Mouse (Mus musculus): Measurements from ENCODE around the gene Dcst2.

The Dcst2 gene

DNA sequence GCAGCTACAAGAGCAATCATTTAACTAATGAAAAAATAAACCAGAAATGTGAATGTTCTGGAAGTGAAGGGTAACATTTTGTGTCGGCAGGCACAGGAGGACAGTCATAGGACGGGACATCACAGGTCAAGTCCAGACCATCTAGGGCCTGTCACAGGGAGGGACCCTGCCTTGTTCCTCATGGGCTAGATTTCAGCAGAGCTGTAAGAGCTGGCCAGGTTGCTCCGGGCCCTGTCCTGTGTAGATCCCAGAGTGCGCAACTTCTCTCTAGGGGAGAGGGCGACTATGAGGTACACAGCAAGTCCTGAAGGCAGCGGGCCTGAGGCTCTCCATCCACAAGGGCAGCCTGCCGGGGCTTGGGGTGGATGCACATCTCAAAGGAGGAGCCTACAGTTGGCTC lies at the start of gene Dcst2:
Gene Dcst2 (plus strand): TSS at position 301 of the 400 bp plus-strand sequence.
- DNase-seq (ENCODE audit: low read depth, low spot score): no peak

DNA sequence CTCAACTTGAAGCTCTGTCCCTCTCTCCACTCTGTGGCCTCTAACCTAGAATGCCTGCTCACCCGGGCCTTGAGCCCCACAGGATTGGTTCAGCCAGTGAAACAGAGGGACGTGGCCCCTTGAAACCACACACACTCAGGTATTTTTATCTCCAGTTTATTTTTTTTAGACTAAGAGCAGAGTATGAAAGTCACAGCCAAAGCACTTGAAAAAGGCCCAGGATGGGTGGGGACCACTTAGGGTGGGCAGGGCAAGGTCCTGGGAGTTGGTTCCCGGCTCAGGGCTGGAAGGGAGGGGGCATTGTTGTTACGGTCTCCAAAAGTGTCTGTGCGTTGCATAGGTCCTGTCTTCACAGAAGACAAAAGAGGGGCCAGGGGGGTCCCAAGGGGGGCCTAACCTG lies 47.4 kb upstream of the Dcst2 start:
- no peak for DNase-seq (ENCODE audit: low read depth, low spot score)

DNA sequence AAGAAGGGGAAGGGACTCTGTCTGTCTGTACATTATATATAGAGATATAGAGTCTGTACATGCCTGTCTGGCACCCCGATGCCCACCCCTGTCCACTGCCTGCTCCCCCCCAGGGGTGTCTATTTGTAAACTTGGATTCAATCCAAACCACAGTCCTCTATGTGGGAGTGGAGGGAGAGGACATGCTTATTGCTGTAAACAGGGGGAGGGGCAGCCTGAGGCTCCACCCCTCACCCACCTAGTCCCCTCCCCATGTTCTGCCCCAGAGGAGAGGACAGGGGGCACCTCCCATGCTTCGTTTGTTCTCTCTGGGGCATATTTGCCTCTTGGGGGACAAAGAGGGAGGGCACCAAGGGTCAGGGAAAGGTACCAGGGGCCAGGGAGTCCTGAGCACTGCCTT lies 47.0 kb upstream of the Dcst2 start:
- no peak for DNase-seq (ENCODE audit: low read depth, low spot score)

DNA sequence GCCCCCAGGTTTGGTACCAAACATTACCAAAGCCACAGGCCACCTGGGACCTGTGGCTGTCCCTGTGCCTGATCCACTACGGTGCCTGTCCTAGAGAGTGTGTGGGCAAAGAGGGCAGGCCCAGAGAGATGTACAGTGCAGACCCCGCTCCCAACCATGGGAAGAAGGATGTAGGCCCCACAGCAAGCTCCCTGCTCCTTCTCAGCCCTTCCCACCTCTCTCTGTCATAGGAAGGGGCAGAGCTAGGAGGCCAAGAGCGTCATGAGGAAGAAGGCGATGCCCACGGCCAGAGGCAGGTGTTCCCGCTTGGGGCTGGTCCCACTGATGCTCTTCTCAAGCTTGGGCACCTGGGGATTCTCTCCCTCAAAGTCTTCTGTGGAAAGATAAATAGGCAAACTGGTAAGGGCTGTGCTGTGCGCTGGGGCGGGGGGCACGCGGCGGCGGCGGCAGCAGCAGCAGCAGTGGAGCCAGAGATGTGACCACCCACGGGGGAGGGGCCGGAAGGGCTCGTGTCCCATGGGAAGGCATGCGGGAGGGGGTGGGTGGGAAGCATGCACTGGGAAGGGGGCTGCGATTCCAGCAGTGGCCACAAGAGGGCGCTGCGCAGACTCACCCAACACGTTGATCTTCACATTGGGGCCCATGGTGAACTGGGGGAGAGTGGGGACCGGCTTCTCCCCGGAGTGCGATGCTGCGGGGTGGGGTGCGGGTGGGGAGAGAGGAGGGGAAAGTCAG lies 46.4 kb upstream of the Dcst2 start:
- peak; percentile 87 for DNase-seq (ENCODE audit: low read depth, low spot score)

DNA sequence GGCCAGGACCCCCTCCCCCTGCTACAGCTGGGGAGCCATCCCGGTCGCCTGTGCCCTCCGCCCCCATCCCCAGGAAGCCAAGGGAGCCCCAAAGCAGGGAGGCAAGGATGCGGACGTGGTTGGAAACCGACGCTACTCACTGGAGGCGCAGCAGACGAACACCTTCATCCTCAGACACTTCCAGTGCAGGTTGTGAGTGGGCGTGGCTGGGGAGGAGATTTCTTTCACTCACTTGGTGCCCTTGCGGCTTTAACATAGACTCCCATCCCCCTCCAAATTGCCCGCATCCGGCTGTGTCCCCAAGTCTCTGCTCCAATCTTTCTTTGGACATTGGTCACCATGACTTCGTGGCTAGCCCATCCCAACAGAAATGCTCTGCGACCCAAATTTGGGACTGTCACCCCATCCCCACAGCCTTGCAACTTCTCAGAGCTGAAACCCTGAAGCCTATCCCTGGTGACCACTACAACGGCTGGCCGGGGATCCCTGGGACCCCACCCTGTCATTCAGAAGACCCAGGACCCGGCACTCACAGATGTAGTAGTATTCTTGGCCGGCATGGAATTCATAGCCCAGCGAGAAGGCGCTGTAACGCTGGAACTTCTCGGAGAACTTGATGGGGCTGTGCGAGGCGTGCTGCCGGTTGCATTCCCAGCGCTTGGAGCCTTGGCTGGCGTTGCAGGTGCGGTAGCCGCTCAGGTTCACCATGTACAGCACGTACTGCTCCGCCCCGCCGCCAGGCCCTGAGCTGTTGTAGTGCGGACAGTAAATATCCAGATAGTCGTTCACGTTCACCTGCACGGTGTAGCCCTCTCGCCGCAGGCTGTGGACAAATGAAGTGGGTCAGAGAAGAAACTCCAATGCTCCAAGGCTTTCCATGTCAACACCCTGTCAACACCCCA lies 45.6 kb upstream of the Dcst2 start:
- peak; percentile 33 for DNase-seq (ENCODE audit: low read depth, low spot score)

DNA sequence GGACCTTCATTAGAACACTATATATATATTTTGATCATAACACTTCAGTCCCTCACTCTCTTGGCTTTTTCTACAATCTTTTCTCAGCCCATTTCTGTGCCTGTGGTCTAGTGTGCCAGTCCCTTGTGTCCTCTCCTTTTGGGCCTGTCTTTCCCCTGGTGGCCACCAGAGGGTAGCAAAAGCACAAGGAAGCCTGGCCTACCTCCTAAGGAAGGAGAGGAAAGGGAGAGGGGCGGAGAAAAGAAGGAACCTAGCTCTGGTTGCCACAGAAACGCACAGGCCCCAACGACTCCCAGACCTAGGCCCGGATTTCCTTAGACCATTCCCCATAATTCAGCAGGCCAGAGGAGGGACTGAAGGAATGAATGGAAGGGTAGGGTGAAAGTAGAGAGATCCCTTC lies 44.9 kb upstream of the Dcst2 start:
- DNase-seq (ENCODE audit: low read depth, low spot score): peak; percentile 94

DNA sequence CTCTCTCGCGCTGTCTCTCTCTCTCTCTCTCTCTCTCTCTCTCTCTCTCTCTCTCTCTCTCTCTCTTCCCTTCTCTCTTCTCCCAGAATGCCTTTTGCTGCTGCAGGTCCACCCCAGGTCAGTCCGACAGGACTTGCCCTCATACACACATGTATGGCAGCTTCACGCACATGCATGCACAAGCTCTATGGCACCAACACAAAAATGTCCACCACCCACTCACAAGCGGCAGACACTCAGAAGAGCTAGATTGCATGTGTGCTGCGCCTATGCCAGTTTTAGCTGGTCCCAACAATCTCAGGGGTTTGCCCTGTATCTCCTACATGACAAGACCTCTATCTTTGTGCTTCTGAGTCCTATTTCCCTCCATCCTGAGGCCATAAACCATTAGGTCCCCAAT lies 44.5 kb upstream of the Dcst2 start:
- DNase-seq (ENCODE audit: low read depth, low spot score): peak; percentile 61

GRCm38 (mm10) chr3:89318316-89318715 lies 43.5 kb upstream of the Dcst2 start:
- peak; percentile 48 for DNase-seq (ENCODE audit: low read depth, low spot score)

- no peak for DNase-seq (ENCODE audit: low read depth, low spot score)
Measured at GRCm38 (mm10) chr3:89318971-89319590, 42.7 kb upstream of the Dcst2 start.

GRCm38 (mm10) chr3:89319591-89320350 lies 42.0 kb upstream of the Dcst2 start:
- peak; percentile 80 for DNase-seq (ENCODE audit: low read depth, low spot score)

GRCm38 (mm10) chr3:89320581-89321182 lies 41.1 kb upstream of the Dcst2 start:
- peak; percentile 62 for DNase-seq (ENCODE audit: low read depth, low spot score)

- peak; percentile 65 for DNase-seq (ENCODE audit: low read depth, low spot score)
Measured at GRCm38 (mm10) chr3:89321183-89322130, 40.3 kb upstream of the Dcst2 start.

GRCm38 (mm10) chr3:89322131-89322500 lies 39.7 kb upstream of the Dcst2 start:
- peak; percentile 47 for DNase-seq (ENCODE audit: low read depth, low spot score)

GRCm38 (mm10) chr3:89322514-89323165 lies 39.1 kb upstream of the Dcst2 start, which contains the start of gene Efna3:
Gene Efna3 (minus strand): TSS chr3:89322965.
- DNase-seq (ENCODE audit: low read depth, low spot score): peak; percentile 90

GRCm38 (mm10) chr3:89325882-89326281 lies 35.9 kb upstream of the Dcst2 start:
- DNase-seq (ENCODE audit: low read depth, low spot score): no peak

- no peak for DNase-seq (ENCODE audit: low read depth, low spot score)
Measured at GRCm38 (mm10) chr3:89327371-89327870, 34.4 kb upstream of the Dcst2 start.

DNA sequence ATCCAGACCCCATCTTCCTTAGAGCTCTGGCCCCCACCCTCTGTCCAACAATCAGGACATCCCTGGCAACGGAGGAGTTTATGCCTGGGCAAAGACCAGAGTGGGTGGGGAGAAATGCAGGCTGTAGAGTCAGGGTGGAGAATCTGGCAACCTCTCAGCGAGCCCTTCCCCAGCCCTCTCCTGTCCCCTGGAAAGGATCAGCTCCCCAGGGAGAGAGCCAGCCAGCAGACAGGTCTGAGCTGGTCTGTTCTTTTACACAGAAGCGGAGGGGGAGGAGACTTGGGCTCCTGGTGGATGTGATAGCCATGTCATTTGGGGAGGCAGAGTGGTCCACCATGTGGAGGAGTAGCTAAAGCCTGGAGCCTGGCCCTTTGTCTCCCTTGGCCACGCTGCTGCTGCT lies 33.2 kb upstream of the Dcst2 start:
- DNase-seq (ENCODE audit: low read depth, low spot score): no peak

DNA sequence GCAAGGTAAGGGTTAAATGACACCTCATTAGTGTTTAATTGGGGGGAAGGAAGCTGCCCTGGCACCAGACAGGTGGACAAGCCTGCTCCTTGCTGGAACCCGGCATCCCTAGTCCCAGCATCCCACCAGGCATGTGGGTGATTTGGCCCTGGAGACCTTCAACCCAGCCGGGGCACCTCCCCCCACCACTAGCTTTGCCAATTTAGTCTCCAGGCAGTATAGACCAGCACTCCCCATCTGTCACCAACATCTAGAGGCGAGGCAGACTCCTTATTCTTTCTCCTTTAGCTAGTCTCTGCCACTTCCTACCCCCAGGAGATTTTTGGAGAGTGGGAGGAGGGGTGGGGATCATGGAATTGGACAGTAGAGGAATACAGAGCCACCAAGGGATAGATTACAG lies 31.4 kb upstream of the Dcst2 start:
- no peak for DNase-seq (ENCODE audit: low read depth, low spot score)

DNA sequence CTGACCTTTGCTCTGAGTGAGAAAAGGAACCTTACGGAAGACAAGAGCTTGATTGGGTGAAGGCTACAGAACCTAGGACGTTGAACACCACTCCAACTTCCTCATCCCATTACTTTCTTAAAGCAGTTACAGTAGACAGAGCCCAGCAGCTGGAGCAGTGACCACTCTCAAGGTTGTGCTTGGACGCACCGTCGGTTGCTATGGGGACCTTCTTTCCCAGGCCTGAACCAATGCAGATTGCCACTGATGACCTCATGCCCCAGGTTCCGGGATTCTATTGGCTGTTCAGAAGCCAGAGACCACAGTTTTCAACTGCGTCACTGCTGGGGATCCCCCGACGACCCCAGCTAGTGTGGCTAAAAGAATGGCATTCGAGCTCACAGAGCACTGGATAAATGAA lies 30.8 kb upstream of the Dcst2 start:
- DNase-seq (ENCODE audit: low read depth, low spot score): no peak
